Mouse (Mus musculus) forelimb bud, embryonic 11.5 days (tissue): Measurements from ENCODE around the gene Vamp5.
A peak's percentile ranks its signal among the peaks of the same experiment; 100 is the strongest.

Source experiments
- DNase-seq: peaks from one replicate; pipeline ENCODE4 v3.0.0-alpha.2; 2012; ENCODE audit warnings: low read depth, low spot score

The Vamp5 gene

GRCm38 (mm10) chr6:72346261-72346660, 34.0 kb downstream of the Vamp5 start:
- no peak for DNase-seq

- DNase-seq = no peak
Measured at GRCm38 (mm10) chr6:72345633-72346032, 34.6 kb downstream of the Vamp5 start.

- peak; percentile 94 for DNase-seq
Measured at GRCm38 (mm10) chr6:72345074-72345567, 35.1 kb downstream of the Vamp5 start, which contains the start of gene Usp39. Gene Usp39 (minus strand): TSS chr6:72345184.

- no peak for DNase-seq
Measured at GRCm38 (mm10) chr6:72344396-72345073, 35.7 kb downstream of the Vamp5 start.

GRCm38 (mm10) chr6:72340481-72340880, 39.8 kb downstream of the Vamp5 start:
- no peak for DNase-seq

GRCm38 (mm10) chr6:72333111-72333510, 47.2 kb downstream of the Vamp5 start:
- DNase-seq = no peak

- DNase-seq = no peak
Measured at GRCm38 (mm10) chr6:72330133-72330532, 50.1 kb downstream of the Vamp5 start.

GRCm38 (mm10) chr6:72329019-72329418, 51.2 kb downstream of the Vamp5 start:
- no peak for DNase-seq

- no peak for DNase-seq
Measured at GRCm38 (mm10) chr6:72326274-72326673, 54.0 kb downstream of the Vamp5 start.

GRCm38 (mm10) chr6:72323786-72324508, 56.3 kb downstream of the Vamp5 start:
- no peak for DNase-seq

- DNase-seq = no peak
Measured at GRCm38 (mm10) chr6:72322936-72323335, 57.3 kb downstream of the Vamp5 start.

- DNase-seq = no peak
Measured at GRCm38 (mm10) chr6:72319019-72319418, 61.2 kb downstream of the Vamp5 start.
